Mouse (Mus musculus) cortical plate, adult 2 months (tissue): ENCODE measurements at regions not wholly inside any gene's neighbourhood (a gene's known extent, or its start where the extent isn't known, plus 50 kb on each side); places are given as distances from the start of the nearest gene placed in this dataset.

Experiments
- CTCF ChIP-seq: fragments of 200-500 bp; IDR thresholded peaks from 2 replicates; pipeline ENCODE4 v1.5.1; 2011; ENCODE audit warnings: mild to moderate bottlenecking, control low read depth, low read length; ENCODE audit not compliant: insufficient read depth; ENCODE audit errors: extremely low read depth
- POLR2A ChIP-seq: fragments of 200-500 bp; IDR thresholded peaks from 2 replicates; pipeline ENCODE4 v1.6.1; 2011; ENCODE audit warnings: mild to moderate bottlenecking, low read length, control low read depth; ENCODE audit not compliant: insufficient read depth; ENCODE audit errors: extremely low read depth

DNA sequence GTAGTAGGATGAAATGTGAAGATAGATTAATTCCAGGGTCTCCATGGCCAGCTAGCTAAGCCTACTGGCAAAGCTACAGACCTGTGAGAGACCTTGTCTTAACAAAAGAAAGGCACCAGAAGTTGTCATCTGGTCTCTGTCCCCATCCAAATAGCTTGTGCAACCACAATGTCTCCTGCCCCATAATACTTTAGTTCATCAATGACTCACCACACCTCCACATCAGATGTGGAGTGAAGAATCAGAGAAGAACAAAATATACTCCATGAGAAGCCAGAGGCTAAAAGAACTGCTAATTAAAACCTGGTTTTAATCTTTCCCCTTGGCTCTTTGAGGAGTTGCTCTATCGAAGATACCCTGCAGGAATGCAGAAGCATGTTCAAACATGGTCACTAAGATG, 514.1 kb downstream of the Cdk5rap2 start:
- TF ChIP-seq CTCF (no peak), POLR2A (no peak)
